Mouse (Mus musculus): ENCODE data around the gene Lgsn.

Lgsn gene

GRCm38 (mm10) chr1:31176101-31176500 is at the start of gene Lgsn:
TSS of gene Lgsn (plus strand) at chr1:31176401.
- DNase-seq, result no peak

GRCm38 (mm10) chr1:31138387-31138786 is 37.8 kb upstream of the Lgsn start:
- DNase-seq, result no peak

- DNase-seq, result no peak
Measured at GRCm38 (mm10) chr1:31142288-31143094, 33.7 kb upstream of the Lgsn start.

GRCm38 (mm10) chr1:31143571-31143970 is 32.6 kb upstream of the Lgsn start:
- DNase-seq, result no peak

- no peak for DNase-seq
Measured at GRCm38 (mm10) chr1:31149671-31150070, 26.5 kb upstream of the Lgsn start.

GRCm38 (mm10) chr1:31150546-31150945 is 25.7 kb upstream of the Lgsn start:
- no peak for DNase-seq

GRCm38 (mm10) chr1:31152799-31153426 is 23.3 kb upstream of the Lgsn start:
- DNase-seq, result no peak

GRCm38 (mm10) chr1:31153793-31154349 is 22.3 kb upstream of the Lgsn start:
- peak; percentile 58 for DNase-seq

GRCm38 (mm10) chr1:31156185-31156584 is 20.0 kb upstream of the Lgsn start:
- DNase-seq, result no peak

- DNase-seq, result no peak
Measured at GRCm38 (mm10) chr1:31156884-31157283, 19.3 kb upstream of the Lgsn start.

GRCm38 (mm10) chr1:31164527-31165189 is 11.5 kb upstream of the Lgsn start:
- DNase-seq, result no peak

- no peak for DNase-seq
Measured at GRCm38 (mm10) chr1:31165326-31166121, 10.7 kb upstream of the Lgsn start.

GRCm38 (mm10) chr1:31175401-31175800 is 800 bp upstream of the Lgsn start:
- DNase-seq, result no peak

GRCm38 (mm10) chr1:31178264-31178663 is 2.1 kb downstream of the Lgsn start:
- no peak for DNase-seq

GRCm38 (mm10) chr1:31190237-31190866 is 14.2 kb downstream of the Lgsn start:
- no peak for DNase-seq

GRCm38 (mm10) chr1:31195633-31196032 is 19.4 kb downstream of the Lgsn start:
- no peak for DNase-seq

- DNase-seq, result no peak
Measured at GRCm38 (mm10) chr1:31196959-31197358, 20.8 kb downstream of the Lgsn start.

GRCm38 (mm10) chr1:31203771-31204170 is 27.6 kb downstream of the Lgsn start:
- DNase-seq, result no peak

GRCm38 (mm10) chr1:31205346-31205745 is 29.1 kb downstream of the Lgsn start:
- DNase-seq, result no peak

- DNase-seq, result no peak
Measured at GRCm38 (mm10) chr1:31205770-31206169, 29.6 kb downstream of the Lgsn start.

- DNase-seq, result no peak
Measured at GRCm38 (mm10) chr1:31210144-31210543, 33.9 kb downstream of the Lgsn start.

- no peak for DNase-seq
Measured at GRCm38 (mm10) chr1:31214831-31215230, 38.6 kb downstream of the Lgsn start.

Data from kidney, adult 11 months (tissue).